Mouse (Mus musculus): Measurements from ENCODE around the gene Tubd1. TPM values are rescaled to one million over a fixed set of nuclear protein-coding genes. Genes with fewer than 3 reads are reported as not detected.

The Tubd1 gene
- polyA plus RNA-seq, 1 experiment from 2014 or later = 6.1 TPM

DNA sequence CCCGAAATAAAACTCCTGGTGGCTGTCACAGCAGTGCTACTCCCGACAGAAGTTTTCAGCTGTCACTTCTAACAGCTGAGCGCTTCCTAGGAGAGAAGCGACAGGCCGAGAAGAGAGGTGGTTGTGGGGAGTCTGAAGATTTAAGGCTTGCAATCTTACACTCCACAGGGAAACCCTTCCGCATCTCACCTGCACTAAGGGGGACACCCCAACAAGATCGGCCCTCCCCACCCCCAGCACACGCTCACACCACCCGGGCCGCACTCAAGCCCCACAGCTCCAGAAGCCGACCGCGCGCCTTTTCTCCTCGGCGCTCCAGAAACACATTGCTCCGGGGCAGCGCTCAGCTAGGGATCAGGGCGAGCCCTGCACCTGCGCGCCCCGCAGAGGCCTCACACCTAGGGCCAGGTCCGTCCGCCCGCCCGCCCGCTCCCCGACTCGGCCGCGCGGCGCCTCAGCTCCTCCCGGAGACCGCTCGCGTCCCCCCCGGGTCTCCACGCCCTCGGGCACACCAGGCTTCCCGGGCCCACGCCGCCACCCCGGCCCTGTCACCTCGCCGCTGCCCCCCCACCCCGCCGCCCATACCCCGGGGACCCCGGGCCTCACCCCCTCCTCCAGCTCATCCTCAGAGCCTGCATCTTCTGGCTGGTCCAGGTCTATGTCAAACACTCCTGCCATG, 692 bp upstream of the Tubd1 start:
- under 1% methylated on average over 39 of the region's 50 CpGs for WGBS
- H3K36me3 ChIP-seq (ENCODE audit: control insufficient read depth, insufficient read depth, low read length) = no peaks in the 10 kb centered on the region
- ATAC-seq (ENCODE audit: low FRiP score, low TSS enrichment) (peak; percentile 72), DNase-seq (no peak)
- peak overlapping the region; percentile 88 for H3K27ac ChIP-seq (replicated peaks; ENCODE audit: low read depth, low read length)
- peak overlapping the region; percentile 92 for H3K9ac ChIP-seq (replicated peaks; ENCODE audit: low read length)
- H3K9me3 ChIP-seq (ENCODE audit: control insufficient read depth, low read length) = no peaks in the 10 kb centered on the region
- no peaks in the 10 kb centered on the region for H3K27me3 ChIP-seq (ENCODE audit: control insufficient read depth, insufficient read depth, low read length)
- H3K4me1 ChIP-seq (ENCODE audit: control insufficient read depth, insufficient read depth, low read length) = peaks cover 10% of the 10 kb centered on the region
- peak overlapping the region; percentile 82 for H3K4me2 ChIP-seq (ENCODE audit: low read length)
- H3K4me3 ChIP-seq (replicated peaks; ENCODE audit: low read depth, low read length) = peak overlapping the region; percentile 90

GRCm38 (mm10) chr11:86545556-86545955, 765 bp downstream of the Tubd1 start:
- H3K9ac ChIP-seq (replicated peaks; ENCODE audit: low read length) = no peak overlapping the region; the same call in 1 of the 2 replicates

GRCm38 (mm10) chr11:86547412-86547811, 2.6 kb downstream of the Tubd1 start:
- H3K4me1 ChIP-seq (ENCODE audit: control insufficient read depth, insufficient read depth, low read length) = peaks cover 10% of the 10 kb centered on the region
- H3K4me3 ChIP-seq (replicated peaks; ENCODE audit: low read depth, low read length) = no peak overlapping the region
- WGBS = 100% methylated on average over 1 of the region's 1 CpGs
- no peaks in the 10 kb centered on the region for H3K9me3 ChIP-seq (ENCODE audit: control insufficient read depth, low read length)
- ATAC-seq (ENCODE audit: low FRiP score, low TSS enrichment) = no peak
- no peak overlapping the region for H3K27ac ChIP-seq (replicated peaks; ENCODE audit: low read depth, low read length)
- no peak overlapping the region for H3K4me2 ChIP-seq (ENCODE audit: low read length)
- no peaks in the 10 kb centered on the region for H3K36me3 ChIP-seq (ENCODE audit: control insufficient read depth, insufficient read depth, low read length)
- no peak for DNase-seq
- H3K27me3 ChIP-seq (ENCODE audit: control insufficient read depth, insufficient read depth, low read length) = no peaks in the 10 kb centered on the region
- no peak overlapping the region for H3K9ac ChIP-seq (replicated peaks; ENCODE audit: low read length)

More at GRCm38 (mm10) chr11:86545556-86545955, 765 bp downstream of the Tubd1 start:
- DNase-seq (no peak), ATAC-seq (ENCODE audit: low FRiP score, low TSS enrichment) (no peak)
- H3K9me3 ChIP-seq (ENCODE audit: control insufficient read depth, low read length) = no peaks in the 10 kb centered on the region
- H3K27ac ChIP-seq (replicated peaks; ENCODE audit: low read depth, low read length) = no peak overlapping the region
- peak overlapping the region; percentile 53 for H3K4me2 ChIP-seq (ENCODE audit: low read length)
- no peaks in the 10 kb centered on the region for H3K36me3 ChIP-seq (ENCODE audit: control insufficient read depth, insufficient read depth, low read length)
- H3K4me3 ChIP-seq (replicated peaks; ENCODE audit: low read depth, low read length) = peak overlapping the region; percentile 90
- H3K4me1 ChIP-seq (ENCODE audit: control insufficient read depth, insufficient read depth, low read length) = peaks cover 10% of the 10 kb centered on the region
- H3K27me3 ChIP-seq (ENCODE audit: control insufficient read depth, insufficient read depth, low read length) = no peaks in the 10 kb centered on the region
- 79% methylated on average over 8 of the region's 8 CpGs for WGBS

DNA sequence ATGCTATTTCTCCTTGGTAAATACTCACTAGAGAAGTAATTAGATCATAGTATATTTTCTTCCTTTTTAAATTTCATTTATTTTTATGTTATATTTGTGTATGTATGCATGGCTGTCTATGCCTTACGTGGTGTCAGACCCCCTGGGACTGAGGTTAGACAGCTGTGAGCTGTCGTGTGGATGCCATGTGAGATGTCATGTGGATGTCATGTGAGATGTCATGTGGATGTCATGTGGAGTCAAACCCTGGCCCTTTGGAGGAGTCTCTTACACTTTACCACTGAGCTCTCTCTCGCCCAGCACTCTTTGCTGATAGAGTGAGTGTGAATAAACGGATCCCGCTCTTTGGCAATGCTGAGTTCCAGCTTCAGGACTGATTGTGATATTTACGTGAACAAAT, 8.7 kb downstream of the Tubd1 start:
- no peak overlapping the region for H3K4me2 ChIP-seq (ENCODE audit: low read length)
- H3K9me3 ChIP-seq (ENCODE audit: control insufficient read depth, low read length) = no peaks in the 10 kb centered on the region
- 89% methylated on average over 6 of the region's 6 CpGs for WGBS
- ATAC-seq (ENCODE audit: low FRiP score, low TSS enrichment) = no peak
- no peak overlapping the region for H3K27ac ChIP-seq (replicated peaks; ENCODE audit: low read depth, low read length)
- no peaks in the 10 kb centered on the region for H3K4me1 ChIP-seq (ENCODE audit: control insufficient read depth, insufficient read depth, low read length)
- no peaks in the 10 kb centered on the region for H3K27me3 ChIP-seq (ENCODE audit: control insufficient read depth, insufficient read depth, low read length)
- no peak overlapping the region for H3K4me3 ChIP-seq (replicated peaks; ENCODE audit: low read depth, low read length)
- DNase-seq = no peak
- H3K9ac ChIP-seq (replicated peaks; ENCODE audit: low read length) = no peak overlapping the region
- peaks cover 4% of the 10 kb centered on the region; the same call in 1 of the 2 replicates for H3K36me3 ChIP-seq (ENCODE audit: control insufficient read depth, insufficient read depth, low read length)

GRCm38 (mm10) chr11:86558258-86558657, 13.5 kb downstream of the Tubd1 start:
- H3K9ac ChIP-seq (replicated peaks; ENCODE audit: low read length) = no peak overlapping the region
- H3K27me3 ChIP-seq (ENCODE audit: control insufficient read depth, insufficient read depth, low read length) = no peaks in the 10 kb centered on the region
- DNase-seq (no peak), ATAC-seq (ENCODE audit: low FRiP score, low TSS enrichment) (no peak)
- H3K4me2 ChIP-seq (ENCODE audit: low read length) = no peak overlapping the region
- H3K4me3 ChIP-seq (replicated peaks; ENCODE audit: low read depth, low read length) = no peak overlapping the region
- H3K9me3 ChIP-seq (ENCODE audit: control insufficient read depth, low read length) = no peaks in the 10 kb centered on the region
- peaks cover 11% of the 10 kb centered on the region; the same call in 1 of the 2 replicates for H3K36me3 ChIP-seq (ENCODE audit: control insufficient read depth, insufficient read depth, low read length)
- H3K4me1 ChIP-seq (ENCODE audit: control insufficient read depth, insufficient read depth, low read length) = no peaks in the 10 kb centered on the region
- 85% methylated on average over 4 of the region's 4 CpGs for WGBS
- no peak overlapping the region for H3K27ac ChIP-seq (replicated peaks; ENCODE audit: low read depth, low read length)

DNA sequence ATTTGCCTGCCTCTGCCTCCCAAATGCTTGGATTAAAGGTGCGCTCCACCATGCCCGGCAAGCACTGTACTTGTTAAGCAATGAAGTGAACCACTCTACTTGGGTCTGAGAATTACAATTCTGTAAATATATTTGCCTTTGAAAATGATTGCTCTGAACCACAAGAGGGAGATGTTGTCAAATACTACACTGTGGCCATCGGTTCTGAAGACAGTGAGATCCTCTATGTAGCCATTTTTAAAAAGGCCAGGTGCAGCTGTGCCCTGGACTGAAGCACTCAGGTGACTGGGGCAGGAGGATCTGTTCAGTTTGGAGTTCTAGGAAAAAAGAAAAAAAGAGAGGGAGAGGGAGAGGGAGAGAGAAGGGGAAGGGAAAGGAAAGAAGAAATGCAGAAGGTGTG, 23.6 kb downstream of the Tubd1 start:
- H3K9me3 ChIP-seq (ENCODE audit: control insufficient read depth, low read length) = no peaks in the 10 kb centered on the region
- H3K27ac ChIP-seq (replicated peaks; ENCODE audit: low read depth, low read length) = no peak overlapping the region
- H3K4me2 ChIP-seq (ENCODE audit: low read length) = no peak overlapping the region
- DNase-seq (peak; percentile 57), ATAC-seq (ENCODE audit: low FRiP score, low TSS enrichment) (no peak)
- WGBS = 67% methylated on average over 3 of the region's 3 CpGs
- no peak overlapping the region for H3K9ac ChIP-seq (replicated peaks; ENCODE audit: low read length)
- no peaks in the 10 kb centered on the region for H3K4me1 ChIP-seq (ENCODE audit: control insufficient read depth, insufficient read depth, low read length)
- no peaks in the 10 kb centered on the region for H3K36me3 ChIP-seq (ENCODE audit: control insufficient read depth, insufficient read depth, low read length)
- no peak overlapping the region for H3K4me3 ChIP-seq (replicated peaks; ENCODE audit: low read depth, low read length)
- H3K27me3 ChIP-seq (ENCODE audit: control insufficient read depth, insufficient read depth, low read length) = no peaks in the 10 kb centered on the region

GRCm38 (mm10) chr11:86570261-86570746, 25.5 kb downstream of the Tubd1 start:
- no peak overlapping the region for H3K27ac ChIP-seq (replicated peaks; ENCODE audit: low read depth, low read length)
- no peaks in the 10 kb centered on the region for H3K36me3 ChIP-seq (ENCODE audit: control insufficient read depth, insufficient read depth, low read length)
- H3K4me1 ChIP-seq (ENCODE audit: control insufficient read depth, insufficient read depth, low read length) = no peaks in the 10 kb centered on the region
- H3K9ac ChIP-seq (replicated peaks; ENCODE audit: low read length) = no peak overlapping the region
- H3K4me2 ChIP-seq (ENCODE audit: low read length) = no peak overlapping the region
- H3K27me3 ChIP-seq (ENCODE audit: control insufficient read depth, insufficient read depth, low read length) = no peaks in the 10 kb centered on the region
- ATAC-seq (ENCODE audit: low FRiP score, low TSS enrichment) (no peak), DNase-seq (no peak)
- no peak overlapping the region for H3K4me3 ChIP-seq (replicated peaks; ENCODE audit: low read depth, low read length)
- 79% methylated on average over 9 of the region's 9 CpGs for WGBS
- H3K9me3 ChIP-seq (ENCODE audit: control insufficient read depth, low read length) = no peaks in the 10 kb centered on the region

DNA sequence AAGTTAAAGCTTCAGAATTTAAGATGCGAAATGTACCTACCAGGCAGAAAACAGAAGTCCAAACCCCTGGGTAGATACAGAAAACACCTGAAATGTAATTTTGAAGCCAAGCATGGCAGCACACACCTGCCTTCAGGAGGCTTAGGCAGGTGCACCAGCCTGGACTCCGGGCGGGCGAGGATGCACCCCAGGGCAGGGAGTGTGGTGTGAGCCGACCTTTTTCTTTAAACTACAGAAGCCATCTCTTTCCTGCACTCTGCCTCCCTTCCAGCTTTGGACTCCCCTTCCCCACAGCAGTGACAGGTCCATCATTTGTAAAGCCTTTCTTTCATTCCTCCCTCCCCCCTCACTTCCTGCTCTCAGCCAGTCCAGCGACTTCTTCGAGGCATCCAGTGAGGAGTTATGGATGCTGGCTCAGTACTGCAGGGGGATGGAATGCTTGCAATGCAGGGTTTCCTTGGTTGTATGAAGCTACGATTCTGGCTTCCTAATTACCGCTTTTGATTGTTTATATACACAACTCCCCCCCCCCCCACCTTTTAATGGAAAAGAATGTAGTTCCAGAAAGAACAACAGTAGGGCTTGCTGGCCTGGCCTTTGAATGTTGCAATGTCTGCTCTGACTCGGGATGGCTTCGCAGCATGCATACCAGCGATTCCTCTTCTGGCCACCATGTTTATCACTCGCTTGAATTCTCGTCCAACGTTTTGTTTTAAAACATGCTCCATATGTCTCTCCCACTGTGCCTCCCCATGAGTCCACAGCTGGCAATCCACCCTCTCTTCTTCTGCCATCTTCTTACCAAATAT, 26.5 kb downstream of the Tubd1 start:
- WGBS = 66% methylated on average over 15 of the region's 15 CpGs
- Histone ChIP-seq H3K4me3 (replicated peaks; ENCODE audit: low read depth, low read length) (no peak overlapping the region), H3K27ac (replicated peaks; ENCODE audit: low read depth, low read length) (no peak overlapping the region), H3K27me3 (ENCODE audit: control insufficient read depth, insufficient read depth, low read length) (no peaks in the 10 kb centered on the region), H3K36me3 (ENCODE audit: control insufficient read depth, insufficient read depth, low read length) (no peaks in the 10 kb centered on the region), H3K9ac (replicated peaks; ENCODE audit: low read length) (no peak overlapping the region), H3K9me3 (ENCODE audit: control insufficient read depth, low read length) (no peaks in the 10 kb centered on the region), H3K4me1 (ENCODE audit: control insufficient read depth, insufficient read depth, low read length) (no peaks in the 10 kb centered on the region), H3K4me2 (ENCODE audit: low read length) (no peak overlapping the region)
- DNase-seq = peak; percentile 20
- ATAC-seq (ENCODE audit: low FRiP score, low TSS enrichment) = no peak

Data from midbrain, embryonic 14.5 days (tissue).